Mouse (Mus musculus): ENCODE data around the gene Prss36. TPM values are rescaled to one million over a fixed set of nuclear protein-coding genes. Genes with fewer than 3 reads are reported as not detected.
"Not testable (repeated sequence)": the region's sequence is repeated elsewhere in the genome, so short reads cannot be mapped to it uniquely, and the experiment has no call there.

Gene Prss36
- polyA plus RNA-seq, 1 experiment from 2014 or later = 8.2 TPM

- not testable (repeated sequence) for H3K36me3 ChIP-seq; H3K4me3 ChIP-seq (replicated peaks); H3K9ac ChIP-seq; H3K9me3 ChIP-seq; H3K27me3 ChIP-seq (replicated peaks)
- 67% methylated on average over 7 of the region's 7 CpGs for WGBS
- Histone ChIP-seq H3K4me1 (replicated peaks) (peaks cover 15% of the 10 kb centered on the region), H3K27ac (0 out of 2 replicates have a peak overlapping the region, but pooled peaks have one; percentile 24), H3K4me2 (replicated peaks) (peak overlapping the region; percentile 88; the same call in 1 of the 2 replicates)
- ATAC-seq = 0 out of 2 replicates have a peak, but pooled peaks have one; percentile 0
Observed at GRCm38 (mm10) chr7:127895891-127896290, 50.6 kb downstream of the Prss36 start.

GRCm38 (mm10) chr7:127895442-127895841 is 51.1 kb downstream of the Prss36 start, which contains the start of the genes Gm21974 and Vkorc1:
TSS of gene Gm21974 (minus strand) at chr7:127895454.
TSS of gene Vkorc1 (minus strand) at chr7:127895617.
- Histone ChIP-seq H3K36me3 (peaks cover 4% of the 10 kb centered on the region; the same call in 1 of the 2 replicates), H3K27me3 (replicated peaks) (no peaks in the 10 kb centered on the region), H3K9ac (peak within 1 kb of the TSS; percentile 68), H3K4me1 (replicated peaks) (peaks cover 15% of the 10 kb centered on the region), H3K9me3 (no peaks in the 10 kb centered on the region), H3K27ac (peak within 1 kb of the TSS; percentile 87), H3K4me3 (replicated peaks) (peak within 1 kb of the TSS; percentile 64), H3K4me2 (replicated peaks) (peak within 1 kb of the TSS; percentile 88)
- under 1% methylated on average over 26 of the region's 26 CpGs for WGBS
- peak; percentile 94 for ATAC-seq

GRCm38 (mm10) chr7:127894480-127894879 is 52.0 kb downstream of the Prss36 start:
- WGBS = 62% methylated on average over 5 of the region's 5 CpGs
- Histone ChIP-seq H3K27ac (peak overlapping the region; percentile 87), H3K4me3 (replicated peaks) (peak overlapping the region; percentile 64), H3K9me3 (no peaks in the 10 kb centered on the region), H3K36me3 (peaks cover 4% of the 10 kb centered on the region; the same call in 1 of the 2 replicates), H3K27me3 (replicated peaks) (no peaks in the 10 kb centered on the region), H3K4me2 (replicated peaks) (peak overlapping the region; percentile 88), H3K4me1 (replicated peaks) (peaks cover 12% of the 10 kb centered on the region), H3K9ac (peak overlapping the region; percentile 68)
- no peak for ATAC-seq

GRCm38 (mm10) chr7:127890798-127891197 is 55.7 kb downstream of the Prss36 start, which contains the start of gene Prss53:
TSS of gene Prss53 (minus strand) at chr7:127890970.
- Histone ChIP-seq H3K4me1 (replicated peaks) (peaks cover 8% of the 10 kb centered on the region), H3K27me3 (replicated peaks) (no peaks in the 10 kb centered on the region), H3K9ac (no peak within 1 kb of the TSS), H3K4me2 (replicated peaks) (no peak within 1 kb of the TSS), H3K36me3 (peaks cover 11% of the 10 kb centered on the region), H3K9me3 (no peaks in the 10 kb centered on the region), H3K4me3 (replicated peaks) (no peak within 1 kb of the TSS), H3K27ac (no peak within 1 kb of the TSS)
- peak; percentile 28 for ATAC-seq
- WGBS = 25% methylated on average over 4 of the region's 4 CpGs

GRCm38 (mm10) chr7:127888821-127889220 is 57.7 kb downstream of the Prss36 start:
- Histone ChIP-seq H3K4me3 (replicated peaks) (no peak overlapping the region), H3K4me2 (replicated peaks) (no peak overlapping the region), H3K27ac (no peak overlapping the region), H3K9ac (no peak overlapping the region), H3K4me1 (replicated peaks) (peaks cover 12% of the 10 kb centered on the region), H3K27me3 (replicated peaks) (no peaks in the 10 kb centered on the region), H3K36me3 (peaks cover 26% of the 10 kb centered on the region), H3K9me3 (no peaks in the 10 kb centered on the region)
- ATAC-seq = no peak
- WGBS = 79% methylated on average over 3 of the region's 3 CpGs

GRCm38 (mm10) chr7:127887781-127888180 is 58.7 kb downstream of the Prss36 start:
- Histone ChIP-seq H3K9ac (no peak overlapping the region), H3K4me2 (replicated peaks) (no peak overlapping the region), H3K36me3 (peaks cover 35% of the 10 kb centered on the region), H3K27me3 (replicated peaks) (no peaks in the 10 kb centered on the region), H3K4me1 (replicated peaks) (peaks cover 21% of the 10 kb centered on the region), H3K27ac (no peak overlapping the region), H3K9me3 (no peaks in the 10 kb centered on the region), H3K4me3 (replicated peaks) (no peak overlapping the region)
- ATAC-seq = no peak
- WGBS = 83% methylated on average over 3 of the region's 3 CpGs

- Histone ChIP-seq H3K9ac (0 out of 2 replicates have a peak overlapping the region, but pooled peaks have one; percentile 4), H3K27ac (no peak overlapping the region), H3K27me3 (replicated peaks) (no peaks in the 10 kb centered on the region), H3K9me3 (no peaks in the 10 kb centered on the region), H3K4me2 (replicated peaks) (no peak overlapping the region), H3K4me1 (replicated peaks) (peaks cover 22% of the 10 kb centered on the region), H3K36me3 (peaks cover 38% of the 10 kb centered on the region), H3K4me3 (replicated peaks) (no peak overlapping the region)
- WGBS = 86% methylated on average over 8 of the region's 8 CpGs
- ATAC-seq = no peak
Observed at GRCm38 (mm10) chr7:127887191-127887590, 59.3 kb downstream of the Prss36 start.

GRCm38 (mm10) chr7:127886551-127886950 is 60.0 kb downstream of the Prss36 start:
- Histone ChIP-seq H3K4me2 (replicated peaks) (no peak overlapping the region), H3K9me3 (no peaks in the 10 kb centered on the region), H3K27ac (no peak overlapping the region), H3K9ac (peak overlapping the region; percentile 4; the same call in 1 of the 2 replicates), H3K36me3 (peaks cover 45% of the 10 kb centered on the region), H3K27me3 (replicated peaks) (no peaks in the 10 kb centered on the region), H3K4me3 (replicated peaks) (no peak overlapping the region), H3K4me1 (replicated peaks) (peaks cover 22% of the 10 kb centered on the region)
- no peak for ATAC-seq
- WGBS = 89% methylated on average over 6 of the region's 6 CpGs

GRCm38 (mm10) chr7:127885951-127886350 is 60.6 kb downstream of the Prss36 start:
- 64% methylated on average over 6 of the region's 6 CpGs for WGBS
- 0 out of 2 replicates have a peak, but pooled peaks have one; percentile 32 for ATAC-seq
- H3K4me2 ChIP-seq (replicated peaks) = no peak overlapping the region
- H3K27me3 ChIP-seq (replicated peaks) = no peaks in the 10 kb centered on the region
- no peak overlapping the region for H3K4me3 ChIP-seq (replicated peaks)
- peaks cover 22% of the 10 kb centered on the region for H3K4me1 ChIP-seq (replicated peaks)
- no peak overlapping the region for H3K27ac ChIP-seq
- peaks cover 51% of the 10 kb centered on the region for H3K36me3 ChIP-seq
- no peaks in the 10 kb centered on the region for H3K9me3 ChIP-seq
- no peak overlapping the region; the same call in 1 of the 2 replicates for H3K9ac ChIP-seq

Other genes starting within 250 kb of the Prss36 start
- gene Bcl7c, start 237.8 kb downstream of the Prss36 start, polyA plus RNA-seq (2015; fragmentation: Nextera tagmentation; extraction: Ambion mirVana) = 48.1 and 52.8 TPM in 2 replicates
- gene Ctf1, start 234.0 kb downstream of the Prss36 start, polyA plus RNA-seq (2015; fragmentation: Nextera tagmentation; extraction: Ambion mirVana) = 9.4 and 10.5 TPM in 2 replicates
- gene Ctf2, start 214.6 kb downstream of the Prss36 start, polyA plus RNA-seq (2015; fragmentation: Nextera tagmentation; extraction: Ambion mirVana) = 0.13 and 0.29 TPM in 2 replicates
- 3.2 and 4.3 TPM in 2 replicates for gene Fbxl19, start 202.2 kb downstream of the Prss36 start, polyA plus RNA-seq (2015; fragmentation: Nextera tagmentation; extraction: Ambion mirVana)
- gene Orai3, start 176.9 kb downstream of the Prss36 start, polyA plus RNA-seq (2015; fragmentation: Nextera tagmentation; extraction: Ambion mirVana) = 22.9 and 25.5 TPM in 2 replicates
- gene Setd1a, start 170.1 kb downstream of the Prss36 start, polyA plus RNA-seq (2015; fragmentation: Nextera tagmentation; extraction: Ambion mirVana) = 15.2 and 17.4 TPM in 2 replicates
- not detected in 2 replicates for gene Gm49388, start 161.1 kb downstream of the Prss36 start, polyA plus RNA-seq (2015; fragmentation: Nextera tagmentation; extraction: Ambion mirVana)
- 28.0 and 31.2 TPM in 2 replicates for gene Hsd3b7, start 146.1 kb downstream of the Prss36 start, polyA plus RNA-seq (2015; fragmentation: Nextera tagmentation; extraction: Ambion mirVana)
- 40.6 and 40.7 TPM in 2 replicates for gene Stx4a, start 122.4 kb downstream of the Prss36 start, polyA plus RNA-seq (2015; fragmentation: Nextera tagmentation; extraction: Ambion mirVana)
- 3.2 and 3.4 TPM in 2 replicates for gene Stx1b, start 122.2 kb downstream of the Prss36 start, polyA plus RNA-seq (2015; fragmentation: Nextera tagmentation; extraction: Ambion mirVana)
- gene Zfp646, start 70.5 kb downstream of the Prss36 start, polyA plus RNA-seq (2015; fragmentation: Nextera tagmentation; extraction: Ambion mirVana) = 8.6 and 9.6 TPM in 2 replicates
- gene Zfp668, start 69.9 kb downstream of the Prss36 start, polyA plus RNA-seq (2015; fragmentation: Nextera tagmentation; extraction: Ambion mirVana) = 15.5 and 15.6 TPM in 2 replicates
- gene Prss53, start 55.8 kb downstream of the Prss36 start, polyA plus RNA-seq (2015; fragmentation: Nextera tagmentation; extraction: Ambion mirVana) = 1.7 and 2.3 TPM in 2 replicates
- gene Gm21974, start 51.3 kb downstream of the Prss36 start, polyA plus RNA-seq (2015; fragmentation: Nextera tagmentation; extraction: Ambion mirVana) = not detected in 2 replicates
- gene Vkorc1, start 51.1 kb downstream of the Prss36 start, polyA plus RNA-seq (2015; fragmentation: Nextera tagmentation; extraction: Ambion mirVana) = 203 and 241 TPM in 2 replicates
- 158 and 180 TPM in 2 replicates for gene Bckdk, start 42.6 kb downstream of the Prss36 start, polyA plus RNA-seq (2015; fragmentation: Nextera tagmentation; extraction: Ambion mirVana)
- gene Kat8, start 34.2 kb downstream of the Prss36 start, polyA plus RNA-seq (2015; fragmentation: Nextera tagmentation; extraction: Ambion mirVana) = 31.7 and 32.3 TPM in 2 replicates
- gene Prss8, start 16.6 kb downstream of the Prss36 start, polyA plus RNA-seq (2015; fragmentation: Nextera tagmentation; extraction: Ambion mirVana) = 58.5 and 67.5 TPM in 2 replicates
- 306 and 315 TPM in 2 replicates for gene Fus, start 20.7 kb upstream of the Prss36 start, polyA plus RNA-seq (2015; fragmentation: Nextera tagmentation; extraction: Ambion mirVana)
- 418 and 480 TPM in 2 replicates for gene Pycard, start 47.1 kb upstream of the Prss36 start, polyA plus RNA-seq (2015; fragmentation: Nextera tagmentation; extraction: Ambion mirVana)
- gene Trim72, start 57.2 kb upstream of the Prss36 start, polyA plus RNA-seq (2015; fragmentation: Nextera tagmentation; extraction: Ambion mirVana) = 0.19 and 0.53 TPM in 2 replicates
- gene Itgam, start 115.9 kb upstream of the Prss36 start, polyA plus RNA-seq (2015; fragmentation: Nextera tagmentation; extraction: Ambion mirVana) = 2.1 TPM in 2 replicates
- not detected in 2 replicates for gene Gm49368, start 116.0 kb upstream of the Prss36 start, polyA plus RNA-seq (2015; fragmentation: Nextera tagmentation; extraction: Ambion mirVana)
- gene Itgax, start 182.8 kb upstream of the Prss36 start, polyA plus RNA-seq (2015; fragmentation: Nextera tagmentation; extraction: Ambion mirVana) = 0.58 and 0.59 TPM in 2 replicates
- gene Itgad, start 207.7 kb upstream of the Prss36 start, polyA plus RNA-seq (2015; fragmentation: Nextera tagmentation; extraction: Ambion mirVana) = not detected in 2 replicates